Mouse (Mus musculus) spleen, adult 2 months (tissue): Measurements from ENCODE around the gene Chst11. TPM values are rescaled to one million over a fixed set of nuclear protein-coding genes. Genes with fewer than 3 reads are reported as not detected.
A peak's percentile ranks its signal among the peaks of the same experiment; 100 is the strongest.

Experiments
- DNase-seq, 2 experiments: peaks; one replicate each; pipeline versions ENCODE4 v3.0.0 to v3.0.0-alpha.2; 2012 to 2021; ENCODE audit warnings: low spot score in 2 of 2, low read depth in 1 of 2
- H3K27ac ChIP-seq: fragments of 200-500 bp; 2 replicates; pipeline ENCODE4 v1.5.1; 2012; ENCODE audit warnings: low read length, inconsistent platforms; ENCODE audit not compliant: insufficient read depth
- H3K27me3 ChIP-seq: fragments of 200-500 bp; 2 replicates; pipeline ENCODE4 v1.6.1; 2012; ENCODE audit warnings: mild to moderate bottlenecking, moderate library complexity, low read length, inconsistent platforms; ENCODE audit not compliant: control insufficient read depth, insufficient read depth
- H3K36me3 ChIP-seq: fragments of 200-500 bp; 2 replicates; pipeline ENCODE4 v1.6.1; 2012; ENCODE audit warnings: mild to moderate bottlenecking, low read length, inconsistent platforms; ENCODE audit not compliant: control insufficient read depth, insufficient read depth
- H3K4me1 ChIP-seq: fragments of 200-500 bp; 2 replicates; pipeline ENCODE4 v1.6.1; 2011; ENCODE audit warnings: inconsistent platforms; ENCODE audit not compliant: control insufficient read depth, insufficient read depth, insufficient read length
- H3K4me3 ChIP-seq: fragments of 200-500 bp; 2 replicates; pipeline ENCODE4 v1.5.1; 2011; ENCODE audit warnings: mild to moderate bottlenecking, inconsistent platforms; ENCODE audit not compliant: insufficient read depth, insufficient read length; ENCODE audit errors: extremely low read depth
- CTCF ChIP-seq: fragments of 200-500 bp; IDR thresholded peaks from 2 replicates; pipeline ENCODE4 v1.5.1; 2011; ENCODE audit warnings: mild to moderate bottlenecking, inconsistent platforms; ENCODE audit not compliant: insufficient read depth, insufficient read length, insufficient replicate concordance; ENCODE audit errors: extremely low read depth
- POLR2A ChIP-seq: fragments of 200-500 bp; IDR thresholded peaks from 2 replicates; pipeline ENCODE4 v1.6.1; 2011; ENCODE audit warnings: low read depth, low read length, inconsistent platforms
- WGBS: fragments of 180-500 bp; shearing (Covaris S2); methylation state at CpG from one replicate; pipeline ENCODE4 v1.1.7; 2018; 5-methylcytosine and 5-hydroxymethylcytosine counted together
- polyA plus RNA-seq: library from polyadenylated mRNA; depleted of rRNA; stranded (reverse); fragments of >200 nt; gene quantifications from 2 replicates; pipeline ENCODE4 v1.2.3, GENCODE M21; 2012

Gene Chst11
- polyA plus RNA-seq, 1 experiment: 9.2 TPM

DNA sequence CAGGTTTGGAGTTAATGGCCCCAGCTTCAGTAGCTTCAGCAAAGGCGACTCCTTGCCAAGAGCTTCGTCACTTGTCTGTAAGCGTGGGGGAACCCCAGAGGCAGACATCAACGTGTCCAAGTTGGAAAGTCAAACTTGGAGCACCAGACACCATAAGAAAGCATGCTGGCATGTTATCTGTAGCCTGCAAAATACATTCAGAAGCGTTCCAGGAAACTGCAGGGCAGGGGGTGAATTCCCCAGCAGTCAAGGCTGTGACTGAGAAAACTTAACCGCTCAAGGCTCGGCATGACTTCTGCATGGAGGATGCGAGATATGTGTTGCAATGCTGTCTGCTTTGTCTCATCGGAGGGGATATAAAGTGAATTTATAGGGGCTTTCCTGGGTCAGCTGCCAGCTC is 98.6 kb downstream of the Chst11 start:
- Histone ChIP-seq H3K27me3 (no peaks in the 10 kb centered on the region), H3K4me1 (peaks cover 5% of the 10 kb centered on the region; the same call in 1 of the 2 replicates), H3K27ac (no peak overlapping the region), H3K4me3 (no peak overlapping the region), H3K36me3 (no peaks in the 10 kb centered on the region)
- no peak for TF ChIP-seq CTCF
- TF ChIP-seq POLR2A: no peak
- no peak for DNase-seq
- 52% methylated on average over 9 of the region's 9 CpGs for WGBS

- Histone ChIP-seq H3K4me1 (peaks cover 5% of the 10 kb centered on the region; the same call in 1 of the 2 replicates), H3K36me3 (no peaks in the 10 kb centered on the region), H3K27me3 (no peaks in the 10 kb centered on the region), H3K27ac (no peak overlapping the region), H3K4me3 (no peak overlapping the region)
- 95% methylated on average over 7 of the region's 7 CpGs for WGBS
- no peak for DNase-seq
- TF ChIP-seq POLR2A (no peak), CTCF (no peak)
Measured at GRCm38 (mm10) chr10:83088318-83088717, 103.0 kb downstream of the Chst11 start.

- H3K27ac ChIP-seq: no peak overlapping the region
- TF ChIP-seq POLR2A (no peak), CTCF (no peak)
- 86% methylated on average over 2 of the region's 2 CpGs for WGBS
- no peaks in the 10 kb centered on the region for H3K27me3 ChIP-seq
- no peak for DNase-seq
- H3K4me1 ChIP-seq: peaks cover 4% of the 10 kb centered on the region; the same call in 1 of the 2 replicates
- H3K4me3 ChIP-seq: no peak overlapping the region
- no peaks in the 10 kb centered on the region for H3K36me3 ChIP-seq
Measured at GRCm38 (mm10) chr10:83088826-83089225, 103.5 kb downstream of the Chst11 start.

GRCm38 (mm10) chr10:83090185-83090584 is 104.9 kb downstream of the Chst11 start:
- 93% methylated on average over 8 of the region's 8 CpGs for WGBS
- Histone ChIP-seq H3K4me3 (no peak overlapping the region), H3K4me1 (peaks cover 8% of the 10 kb centered on the region; the same call in 1 of the 2 replicates), H3K27ac (no peak overlapping the region), H3K36me3 (no peaks in the 10 kb centered on the region), H3K27me3 (no peaks in the 10 kb centered on the region)
- DNase-seq: no peak
- TF ChIP-seq CTCF: no peak
- TF ChIP-seq POLR2A: no peak

- Histone ChIP-seq H3K27ac (no peak overlapping the region), H3K4me1 (peaks cover 8% of the 10 kb centered on the region; the same call in 1 of the 2 replicates), H3K27me3 (no peaks in the 10 kb centered on the region), H3K4me3 (no peak overlapping the region), H3K36me3 (no peaks in the 10 kb centered on the region)
- WGBS: 66% methylated on average over 6 of the region's 6 CpGs
- no peak for TF ChIP-seq POLR2A
- no peak for TF ChIP-seq CTCF
- DNase-seq: no peak
Measured at GRCm38 (mm10) chr10:83093705-83094104, 108.4 kb downstream of the Chst11 start.

- Histone ChIP-seq H3K36me3 (no peaks in the 10 kb centered on the region), H3K4me3 (no peak overlapping the region), H3K27ac (no peak overlapping the region), H3K27me3 (no peaks in the 10 kb centered on the region), H3K4me1 (peaks cover 8% of the 10 kb centered on the region; the same call in 1 of the 2 replicates)
- TF ChIP-seq POLR2A (no peak), CTCF (no peak)
- DNase-seq: no peak
- WGBS: 27% methylated on average over 10 of the region's 10 CpGs
Measured at GRCm38 (mm10) chr10:83094248-83094647, 109.0 kb downstream of the Chst11 start.

DNA sequence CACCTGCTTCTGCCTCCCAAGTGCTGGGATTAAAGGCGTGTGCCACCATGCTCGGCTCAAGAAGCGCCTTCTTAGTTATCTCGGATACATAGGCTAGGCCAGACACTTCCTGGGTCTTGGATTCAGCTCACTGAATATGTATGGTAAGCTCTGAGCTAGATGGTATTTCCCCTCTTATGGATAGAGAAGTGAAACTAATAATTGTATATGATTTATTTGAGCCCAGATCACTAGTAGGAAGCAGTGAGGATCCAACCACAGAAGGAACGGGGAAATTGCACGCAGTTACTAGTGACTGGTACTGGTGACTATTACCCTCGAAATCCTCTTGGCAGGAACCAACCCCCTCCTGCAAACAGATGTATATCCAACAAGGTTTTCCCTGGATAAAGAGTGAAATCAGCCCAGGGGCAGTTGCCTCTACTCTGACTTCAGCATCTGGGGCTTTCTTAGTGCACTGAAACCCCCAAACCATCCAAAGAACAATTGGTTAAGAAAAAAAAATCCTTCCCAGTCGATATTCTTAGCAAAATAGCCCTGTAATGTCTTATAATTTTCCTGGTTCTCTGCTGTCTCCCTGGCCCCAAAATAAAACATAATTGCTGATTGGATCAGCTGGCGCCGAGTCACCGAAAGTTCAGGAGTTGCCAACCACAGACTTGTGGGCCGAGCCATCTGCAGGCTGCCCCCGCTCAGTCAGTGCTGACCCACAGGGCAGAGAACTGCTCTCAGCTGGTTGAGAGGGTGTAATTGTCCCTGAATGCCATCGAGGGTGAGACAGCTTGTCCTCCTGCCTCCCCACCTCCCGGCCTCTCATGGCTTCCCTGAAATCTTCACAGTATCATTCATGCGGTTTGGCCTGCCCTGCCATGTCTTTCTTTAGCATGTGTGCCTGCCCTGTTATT is 109.8 kb downstream of the Chst11 start:
- Histone ChIP-seq H3K27me3 (no peaks in the 10 kb centered on the region), H3K27ac (no peak overlapping the region), H3K4me3 (no peak overlapping the region), H3K36me3 (no peaks in the 10 kb centered on the region), H3K4me1 (peaks cover 8% of the 10 kb centered on the region; the same call in 1 of the 2 replicates)
- 46% methylated on average over 16 of the region's 16 CpGs for WGBS
- TF ChIP-seq CTCF: no peak
- TF ChIP-seq POLR2A: no peak
- DNase-seq: peak in 1 of 2 experiments; percentile 41
